9 mouse cellular contexts compared by ENCODE assay signal in the genomic region with DNA sequence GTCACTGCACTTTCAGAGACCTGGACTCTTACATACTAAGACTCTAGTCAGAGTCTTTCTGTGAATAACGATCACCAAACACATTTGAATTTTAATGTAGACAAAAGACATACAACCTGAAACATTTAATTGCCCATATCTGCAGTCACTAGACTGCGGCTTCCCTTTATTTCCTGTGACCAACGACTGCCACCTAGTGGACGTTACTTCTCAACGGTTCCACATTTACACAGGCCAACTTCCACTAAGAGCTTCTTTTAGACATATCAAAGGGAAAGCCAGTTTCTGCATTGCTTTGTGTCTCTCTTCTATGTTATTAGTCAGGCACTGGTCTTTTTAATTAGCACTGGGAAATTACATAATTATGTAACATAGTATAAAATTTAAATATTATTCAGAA. TPM values are rescaled to one million over a fixed set of nuclear protein-coding genes. Genes with fewer than 3 reads are reported as not detected.
DNase-seq lines count a peak whose midpoint lies in the region; ATAC-seq and TF ChIP-seq lines count a peak whose summit lies in the region.
"Had no signal": no experiment of that assay in that cellular context is flagged by ENCODE, and none has a peak within 500 bp of the region (broad histone marks: within the 10 kb centered on the region; RNA-seq: fewer than 3 reads in every experiment).

No protein-coding gene starts in this region.

- intact Hi-C loops in heart, adult 2 months (cut with DNase I) = no loop called here
- intact Hi-C loops in left cerebral cortex, adult 2 months (cut with DNase I) = loop anchor here (5.0 kb wide), 1 partner anchor 609 kb away; no protein-coding TSS in a partner anchor

- no peaks in the 10 kb centered on the region for H3K27me3 ChIP-seq in heart, adult 2 months (ENCODE audit: control insufficient read depth, insufficient read depth, low read length)
- no peaks in the 10 kb centered on the region for H3K27me3 ChIP-seq in heart, embryonic 11.5 days (ENCODE audit: control insufficient read depth, insufficient read depth, low read length)
- no peaks in the 10 kb centered on the region for H3K27me3 ChIP-seq in embryonic facial prominence, embryonic 12.5 days
- H3K27me3 ChIP-seq in hindbrain, embryonic 16.5 days (replicated peaks; ENCODE audit: control insufficient read depth, insufficient read depth, low read length) = no peaks in the 10 kb centered on the region
- H3K27me3 ChIP-seq: limb, embryonic 15.5 days had no signal

- H3K79me2 ChIP-seq in heart, adult 2 months (replicated peaks; ENCODE audit: control insufficient read depth, insufficient read depth, low read length) = no peaks in the 10 kb centered on the region

- no peak overlapping the region for H3K9ac ChIP-seq in heart, adult 2 months (ENCODE audit: low read depth, low read length)
- H3K9ac ChIP-seq in heart, embryonic 11.5 days (ENCODE audit: low read depth, low read length) = no peak overlapping the region
- no peak overlapping the region for H3K9ac ChIP-seq in embryonic facial prominence, embryonic 12.5 days
- no peak overlapping the region for H3K9ac ChIP-seq in hindbrain, embryonic 16.5 days (ENCODE audit: low read depth, low read length)
- H3K9ac ChIP-seq: limb, embryonic 15.5 days had no signal

- ATAC-seq in heart, embryonic 11.5 days (replicated peaks; ENCODE audit: insufficient number of reproducible peaks, low FRiP score, low TSS enrichment) = no peak
- ATAC-seq in embryonic facial prominence, embryonic 12.5 days (ENCODE audit: insufficient number of reproducible peaks, insufficient read depth, low FRiP score, low TSS enrichment) = 0 out of 2 replicates have a peak, but pooled peaks have one; percentile 41
- peak; percentile 80 for ATAC-seq in hindbrain, embryonic 16.5 days
- peak; percentile 81 for ATAC-seq in megakaryocyte-erythroid progenitor cell, adult 5-6 weeks (replicated peaks; ENCODE audit: low FRiP score, low TSS enrichment, poor library complexity, severe bottlenecking)

- H3K4me2 ChIP-seq in heart, embryonic 11.5 days = no peak overlapping the region
- no peak overlapping the region for H3K4me2 ChIP-seq in embryonic facial prominence, embryonic 12.5 days (replicated peaks)
- H3K4me2 ChIP-seq in hindbrain, embryonic 16.5 days (ENCODE audit: low read length) = no peak overlapping the region
- H3K4me2 ChIP-seq: limb, embryonic 15.5 days had no signal

- DNase-seq in heart, adult 2 months = peak in 1 of 2 experiments; percentile 23
- DNase-seq in adrenal gland, postnatal 10 days = peak; percentile 62
- DNase-seq in left cerebral cortex, adult 2 months (ENCODE audit: extremely low spot score in 1 of 2, low spot score in 2 of 2) = peak; percentile 37 to 47
- peak; percentile 50 for DNase-seq in skeletal muscle tissue, adult 2 months (ENCODE audit: low read depth, low spot score)

- no peaks in the 10 kb centered on the region for H3K36me3 ChIP-seq in heart, adult 2 months (ENCODE audit: control insufficient read depth, insufficient read depth, low read length)
- H3K36me3 ChIP-seq in heart, embryonic 11.5 days (ENCODE audit: control insufficient read depth, insufficient read depth, low read length) = no peaks in the 10 kb centered on the region
- no peaks in the 10 kb centered on the region for H3K36me3 ChIP-seq in embryonic facial prominence, embryonic 12.5 days
- H3K36me3 ChIP-seq in hindbrain, embryonic 16.5 days (ENCODE audit: control insufficient read depth, insufficient read depth, low read length) = no peaks in the 10 kb centered on the region
- H3K36me3 ChIP-seq: limb, embryonic 15.5 days had no signal

- peaks cover 2% of the 10 kb centered on the region for H3K4me1 ChIP-seq in heart, adult 2 months (ENCODE audit: control insufficient read depth, insufficient read depth, low read length)
- H3K4me1 ChIP-seq in heart, embryonic 11.5 days (ENCODE audit: control insufficient read depth, insufficient read depth, low read length) = no peaks in the 10 kb centered on the region
- no peaks in the 10 kb centered on the region for H3K4me1 ChIP-seq in embryonic facial prominence, embryonic 12.5 days
- H3K4me1 ChIP-seq in hindbrain, embryonic 16.5 days (ENCODE audit: control insufficient read depth, insufficient read depth, low read depth, low read length) = no peaks in the 10 kb centered on the region

- no peak for TF ChIP-seq EP300 in heart, adult 2 months (IDR thresholded peaks at IDR 0.05; ENCODE audit: insufficient read depth, low read depth, low read length)

- H3K9me3 ChIP-seq in heart, embryonic 11.5 days (replicated peaks; ENCODE audit: control insufficient read depth, low read length) = no peaks in the 10 kb centered on the region
- no peaks in the 10 kb centered on the region for H3K9me3 ChIP-seq in embryonic facial prominence, embryonic 12.5 days
- no peaks in the 10 kb centered on the region for H3K9me3 ChIP-seq in hindbrain, embryonic 16.5 days (ENCODE audit: control insufficient read depth, low read length)
- H3K9me3 ChIP-seq: limb, embryonic 15.5 days had no signal

- no peak for TF ChIP-seq POLR2A in heart, adult 2 months (IDR thresholded peaks at IDR 0.05; ENCODE audit: insufficient read depth, low read depth, low read length)

- TF ChIP-seq CTCF in heart, adult 2 months (IDR thresholded peaks at IDR 0.05) = peak; percentile 89; the same call in 1 of the 2 replicates
- TF ChIP-seq CTCF in left cerebral cortex, adult 2 months (IDR thresholded peaks at IDR 0.05) = peak; percentile 84

- H3K27ac ChIP-seq in heart, adult 2 months = no peak overlapping the region
- no peak overlapping the region for H3K27ac ChIP-seq in heart, embryonic 11.5 days (ENCODE audit: low read depth, low read length)
- H3K27ac ChIP-seq in embryonic facial prominence, embryonic 12.5 days = no peak overlapping the region
- H3K27ac ChIP-seq in hindbrain, embryonic 16.5 days (ENCODE audit: low read depth, low read length) = no peak overlapping the region
- no peak overlapping the region for H3K27ac ChIP-seq in left cerebral cortex, adult 2 months
- H3K27ac ChIP-seq: limb, embryonic 15.5 days had no signal

- WGBS in heart, adult 2 months = 2% methylated on average over 5 of the region's 5 CpGs
- WGBS in heart, embryonic 11.5 days (ENCODE audit: insufficient replicate concordance) = 9% methylated on average over 5 of the region's 5 CpGs
- WGBS in embryonic facial prominence, embryonic 12.5 days = 5% methylated on average over 5 of the region's 5 CpGs
- 5% methylated on average over 5 of the region's 5 CpGs for WGBS in hindbrain, embryonic 16.5 days

- no peak overlapping the region for H3K4me3 ChIP-seq in heart, adult 2 months
- no peak overlapping the region for H3K4me3 ChIP-seq in heart, embryonic 11.5 days (ENCODE audit: low read depth, low read length)
- H3K4me3 ChIP-seq in embryonic facial prominence, embryonic 12.5 days = no peak overlapping the region
- H3K4me3 ChIP-seq in hindbrain, embryonic 16.5 days (ENCODE audit: low read length) = no peak overlapping the region
- no peak overlapping the region for H3K4me3 ChIP-seq in left cerebral cortex, adult 2 months
- H3K4me3 ChIP-seq: limb, embryonic 15.5 days had no signal

RNA-seq across cellular contexts. Expression of a gene that starts 20.2 kb away (rescaled TPM):
- 1 to 10 TPM; 4.0 to 6.5 TPM for total RNA-seq in heart, adult 2 months (2021)
- 1.5 and 4.5 TPM in 2 replicates for polyA plus RNA-seq in heart, adult 2 months (2012; rRNA removed)
- 0.34 and 0.57 TPM in 2 replicates for polyA plus RNA-seq in heart, embryonic 11.5 days (2014; fragmentation: Nextera tagmentation; extraction: Ambion mirVana)
- total RNA-seq in adrenal gland, postnatal 10 days (2021) = 10 to 100 TPM; 10.6 to 21.0 TPM
- polyA plus RNA-seq in embryonic facial prominence, embryonic 12.5 days (2016; fragmentation: Nextera tagmentation; extraction: Ambion mirVana) = 0.63 and 0.76 TPM in 2 replicates
- 0.32 and 0.48 TPM in 2 replicates for polyA plus RNA-seq in hindbrain, embryonic 16.5 days (2015; fragmentation: Nextera tagmentation; extraction: Ambion mirVana)
- total RNA-seq in left cerebral cortex, adult 2 months (2021) = 1 to 10 TPM; 1.4 to 1.7 TPM
- 0.85 TPM in 1 of 2 replicates, not detected in the other for total RNA-seq in megakaryocyte-erythroid progenitor cell, adult 5-6 weeks (2014; fragmentation: Nextera tagmentation)
- 1.3 TPM in 1 of 2 replicates, not detected in the other for total RNA-seq in megakaryocyte-erythroid progenitor cell, adult 5-6 weeks (2017)
